Mouse (Mus musculus): ENCODE results near the gene Polm. TPM values are rescaled to one million over a fixed set of nuclear protein-coding genes. Genes with fewer than 3 reads are reported as not detected.

Gene Polm
- total RNA-seq, 2 experiments from 2014 or later = 3.9 to 8.8 TPM

- no peak for ATAC-seq (replicated peaks; ENCODE audit: low FRiP score, low TSS enrichment, poor library complexity, severe bottlenecking)
Observed at GRCm38 (mm10) chr11:5856479-5857130, 18.8 kb upstream of the Polm start.

- no peak for ATAC-seq (replicated peaks; ENCODE audit: low FRiP score, low TSS enrichment, poor library complexity, severe bottlenecking)
Observed at GRCm38 (mm10) chr11:5855902-5856301, 18.1 kb upstream of the Polm start.

- ATAC-seq (replicated peaks; ENCODE audit: low FRiP score, low TSS enrichment, poor library complexity, severe bottlenecking) = no peak
Observed at GRCm38 (mm10) chr11:5855481-5855880, 17.7 kb upstream of the Polm start.

- no peak for ATAC-seq (replicated peaks; ENCODE audit: low FRiP score, low TSS enrichment, poor library complexity, severe bottlenecking)
Observed at GRCm38 (mm10) chr11:5852314-5852713, 14.5 kb upstream of the Polm start.

GRCm38 (mm10) chr11:5851021-5851736 is 13.4 kb upstream of the Polm start:
- ATAC-seq (replicated peaks; ENCODE audit: low FRiP score, low TSS enrichment, poor library complexity, severe bottlenecking) = no peak

DNA sequence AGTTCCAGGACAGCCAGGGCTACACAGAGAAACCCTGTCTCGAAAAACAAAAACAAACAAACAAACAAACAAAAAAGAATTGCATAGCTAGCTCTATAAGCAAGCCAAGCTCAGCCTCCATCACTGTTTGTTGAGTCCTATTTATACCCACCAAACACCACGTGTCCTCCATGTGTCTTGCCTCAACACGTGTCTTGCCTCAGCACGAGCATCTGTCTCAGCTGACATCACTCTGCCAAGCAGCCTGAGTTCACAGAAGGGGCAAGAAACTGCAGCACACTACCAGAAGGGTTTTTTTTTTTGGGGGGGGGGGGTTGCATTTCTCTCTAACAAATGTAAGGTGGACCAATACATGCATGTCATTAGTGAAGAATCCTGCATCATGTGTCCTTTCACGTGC is 12.6 kb upstream of the Polm start:
- ATAC-seq (replicated peaks; ENCODE audit: low FRiP score, low TSS enrichment, poor library complexity, severe bottlenecking) = no peak

DNA sequence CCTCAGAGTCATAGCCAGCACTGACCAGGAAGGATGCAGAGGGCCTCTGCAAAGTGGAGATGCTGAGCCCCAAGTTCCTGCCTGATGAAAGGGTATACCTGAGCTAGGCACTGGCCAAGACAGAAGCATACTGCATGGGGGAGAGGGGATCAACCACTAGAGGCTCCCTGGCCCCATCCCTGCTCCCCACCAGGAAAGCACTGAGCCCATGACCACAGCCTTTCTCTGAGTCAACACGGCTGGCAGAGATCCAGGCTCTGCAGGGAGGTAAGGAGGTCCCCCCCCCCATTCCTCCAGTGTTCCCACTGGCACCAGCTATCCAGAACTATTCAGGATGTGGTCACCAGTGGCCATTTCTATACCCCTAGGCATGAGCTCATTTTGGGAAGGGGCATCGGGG is 11.5 kb upstream of the Polm start:
- no peak for ATAC-seq (replicated peaks; ENCODE audit: low FRiP score, low TSS enrichment, poor library complexity, severe bottlenecking)

GRCm38 (mm10) chr11:5848741-5849140 is 10.9 kb upstream of the Polm start:
- ATAC-seq (replicated peaks; ENCODE audit: low FRiP score, low TSS enrichment, poor library complexity, severe bottlenecking) = no peak

- no peak for ATAC-seq (replicated peaks; ENCODE audit: low FRiP score, low TSS enrichment, poor library complexity, severe bottlenecking)
Observed at GRCm38 (mm10) chr11:5846639-5847345, 9.0 kb upstream of the Polm start.

GRCm38 (mm10) chr11:5843131-5843530 is 5.3 kb upstream of the Polm start:
- ATAC-seq (replicated peaks; ENCODE audit: low FRiP score, low TSS enrichment, poor library complexity, severe bottlenecking) = no peak

DNA sequence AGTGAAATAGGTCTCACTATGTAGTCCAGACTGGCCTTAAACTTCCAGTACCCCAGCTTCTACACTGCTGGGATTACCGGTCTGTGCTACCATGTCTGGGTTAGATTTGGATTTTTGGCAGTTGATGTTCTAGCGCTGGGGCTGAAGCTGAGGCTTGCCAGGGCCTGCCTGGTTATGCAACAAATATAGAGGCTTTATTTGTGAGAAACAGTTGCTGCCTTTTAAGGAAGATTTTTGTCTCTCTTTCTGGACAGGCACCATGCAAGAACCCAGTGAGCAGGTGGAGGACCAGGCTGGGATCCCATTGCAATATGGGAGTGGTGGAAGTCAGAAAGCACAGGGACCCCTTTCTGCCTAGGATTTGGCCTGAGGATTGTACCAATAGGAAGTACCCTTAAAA is 3.9 kb upstream of the Polm start:
- no peak for ATAC-seq (replicated peaks; ENCODE audit: low FRiP score, low TSS enrichment, poor library complexity, severe bottlenecking)

GRCm38 (mm10) chr11:5840346-5840745 is 2.5 kb upstream of the Polm start:
- ATAC-seq (replicated peaks; ENCODE audit: low FRiP score, low TSS enrichment, poor library complexity, severe bottlenecking) = no peak

GRCm38 (mm10) chr11:5836126-5836525 is 1.7 kb downstream of the Polm start:
- ATAC-seq (replicated peaks; ENCODE audit: low FRiP score, low TSS enrichment, poor library complexity, severe bottlenecking) = 0 out of 2 replicates have a peak, but pooled peaks have one; percentile 16

- ATAC-seq (replicated peaks; ENCODE audit: low FRiP score, low TSS enrichment, poor library complexity, severe bottlenecking) = no peak
Observed at GRCm38 (mm10) chr11:5835057-5835456, 2.8 kb downstream of the Polm start.

DNA sequence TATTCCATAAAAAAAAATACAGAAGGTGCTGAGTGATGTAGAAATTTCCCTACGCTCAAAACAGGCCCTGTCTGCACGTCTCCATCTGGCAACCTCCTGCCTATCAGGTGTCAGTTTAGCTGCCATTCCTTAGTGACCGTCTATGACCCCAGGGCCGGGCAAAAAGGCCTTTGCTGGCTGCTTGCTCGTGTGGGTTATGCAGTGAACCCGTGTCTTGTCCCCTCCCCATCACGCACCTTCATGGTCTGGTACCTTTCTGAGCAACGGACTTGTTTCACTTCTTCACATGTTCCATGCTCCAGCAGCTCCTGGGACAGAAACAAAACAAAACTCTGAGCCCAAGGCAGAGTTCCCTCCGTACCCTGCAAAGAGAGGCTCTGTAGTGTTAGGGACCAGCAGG is 3.3 kb downstream of the Polm start:
- ATAC-seq (replicated peaks; ENCODE audit: low FRiP score, low TSS enrichment, poor library complexity, severe bottlenecking) = no peak

DNA sequence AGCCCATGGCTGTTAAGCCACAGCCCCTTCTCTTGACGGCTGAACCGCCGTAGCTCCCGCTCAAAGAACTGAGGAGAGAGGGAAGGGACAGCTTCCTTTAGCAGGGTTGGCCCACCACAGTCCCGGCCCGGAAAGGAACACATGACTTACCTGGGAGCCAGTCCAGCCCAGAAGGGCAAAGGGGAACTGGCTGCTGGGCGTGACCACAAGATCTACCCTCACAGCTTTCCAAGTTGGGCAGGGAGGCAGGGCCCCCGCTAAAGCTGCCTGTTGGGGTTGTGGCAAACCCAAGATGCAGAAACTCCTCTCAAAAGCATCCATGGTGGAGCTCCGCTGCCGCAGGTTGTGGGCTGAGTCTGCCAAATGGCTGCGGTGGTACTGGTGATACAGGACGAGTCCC is 8.5 kb downstream of the Polm start:
- ATAC-seq (replicated peaks; ENCODE audit: low FRiP score, low TSS enrichment, poor library complexity, severe bottlenecking) = no peak

GRCm38 (mm10) chr11:5828509-5829191 is 9.2 kb downstream of the Polm start:
- ATAC-seq (replicated peaks; ENCODE audit: low FRiP score, low TSS enrichment, poor library complexity, severe bottlenecking) = no peak

GRCm38 (mm10) chr11:5827931-5828330 is 9.9 kb downstream of the Polm start:
- ATAC-seq (replicated peaks; ENCODE audit: low FRiP score, low TSS enrichment, poor library complexity, severe bottlenecking) = 0 out of 2 replicates have a peak, but pooled peaks have one; percentile 15

- no peak for ATAC-seq (replicated peaks; ENCODE audit: low FRiP score, low TSS enrichment, poor library complexity, severe bottlenecking)
Observed at GRCm38 (mm10) chr11:5825432-5825831, 12.4 kb downstream of the Polm start.

DNA sequence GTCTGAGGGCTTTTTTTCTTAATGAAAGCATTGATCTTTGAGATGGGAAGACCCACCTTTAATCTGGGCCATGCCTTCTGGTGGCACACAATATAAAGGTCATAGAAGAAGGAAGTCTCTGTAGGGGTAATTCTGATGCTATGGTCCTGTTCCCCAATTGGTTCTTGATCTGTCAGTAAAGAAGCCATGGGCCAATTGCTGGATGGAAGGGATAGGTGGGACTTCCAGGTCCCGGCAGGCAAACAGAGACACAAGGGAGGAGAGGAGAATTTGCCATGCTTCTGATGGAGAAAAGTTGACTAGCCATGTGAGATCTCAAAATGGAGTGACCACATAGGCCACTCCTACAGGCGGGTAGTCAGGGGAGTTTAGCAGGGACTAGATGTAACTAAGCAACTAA is 18.6 kb downstream of the Polm start:
- no peak for ATAC-seq (replicated peaks; ENCODE audit: low FRiP score, low TSS enrichment, poor library complexity, severe bottlenecking)

Data from megakaryocyte-erythroid progenitor cell, adult 5-6 weeks (primary cell).